Mouse (Mus musculus) embryonic stem cell, embryonic (primary cell): ENCODE data around the gene Ppp4r1.

Source experiments
- CTCF ChIA-PET, 4 experiments: fragments of 300-600 bp in 2 of 4; fragments of 350-600 bp in 2 of 4; sonication (Branson Sonifier 250); formaldehyde crosslinking; loops; one replicate each; lab custom pipeline; 2022; ENCODE audit warnings: inconsistent platforms in 2 of 4; lab: Charles Lee
- POLR2A ChIA-PET, 4 experiments: fragments of 300-600 bp in 2 of 4; fragments of 350-600 bp in 2 of 4; sonication (Branson Sonifier 250); formaldehyde crosslinking; loops; one replicate each; lab custom pipeline; 2022; ENCODE audit warnings: antibody characterized with exemption in 4 of 4, inconsistent platforms in 1 of 4; lab: Charles Lee

Gene Ppp4r1

DNA sequence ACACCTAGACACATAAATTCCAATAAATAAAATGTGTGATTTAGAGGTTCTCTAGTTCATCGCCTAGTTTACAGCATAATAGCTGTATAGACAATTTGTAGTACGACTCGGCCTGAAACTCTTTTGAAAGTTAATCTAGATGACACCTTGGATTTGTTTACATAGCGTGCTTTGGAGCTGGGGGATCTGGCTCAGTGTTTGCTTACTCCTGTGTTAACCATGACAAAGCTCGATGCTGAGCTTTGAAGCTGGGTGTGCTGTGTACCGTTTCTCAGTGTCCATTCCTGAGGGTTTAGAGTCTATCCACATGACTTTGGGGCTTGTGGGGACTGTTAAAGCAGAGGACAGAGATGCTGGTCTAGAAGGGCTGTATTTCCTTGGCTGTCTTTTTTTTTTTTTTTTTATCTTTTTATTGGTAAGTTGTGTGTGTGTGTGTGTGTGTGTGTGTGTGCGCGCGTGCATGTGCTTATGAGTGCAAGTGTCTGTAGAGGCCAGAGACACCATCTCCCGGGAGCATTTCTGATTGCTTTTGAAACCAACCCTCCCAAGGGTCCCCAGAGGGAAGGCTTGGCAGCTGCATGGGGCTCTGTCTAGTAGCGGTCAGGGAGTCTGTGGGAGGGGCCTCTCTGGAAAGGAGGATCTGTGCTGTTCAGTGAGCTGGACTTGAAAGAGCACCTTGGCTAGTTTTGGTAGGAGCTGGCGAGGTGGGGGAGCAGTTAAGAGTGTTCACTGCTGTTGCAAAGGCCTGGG is 6.3 kb downstream of the Ppp4r1 start:
- POLR2A ChIA-PET: interaction anchor here (0.6 to 7.3 kb wide), 21 partner anchors 9 to 1047 kb away, joined by 3 to 50 read pairs (median 3); partner anchors contain the start of genes Vapa (in 2 of the 4) and Ppp4r1 (in 1 of the 4)

GRCm38 (mm10) chr17:65789576-65789975 is 7.2 kb downstream of the Ppp4r1 start:
- POLR2A ChIA-PET: interaction anchor here in 3 of 4 experiments (0.8 to 7.3 kb wide), 16 partner anchors 8 to 178 kb away, joined by 3 to 50 read pairs (median 3); partner anchors contain the start of genes Vapa (in 2 of the 3) and Ppp4r1 (in 1 of the 3)
- CTCF ChIA-PET: interaction anchor here in 2 of 4 experiments (0.6 to 1.3 kb wide), 7 partner anchors 10 to 343 kb away, joined by 3 to 11 read pairs (median 3); no protein-coding TSS in a partner anchor

More for the DNA sequence above, 6.3 kb downstream of the Ppp4r1 start:
- CTCF ChIA-PET: interaction anchor here in 3 of 4 experiments (0.6 to 1.3 kb wide), 8 partner anchors 8 to 343 kb away, joined by 3 to 11 read pairs (median 3); no protein-coding TSS in a partner anchor

- ChIA-PET POLR2A (interaction anchor here in 1 of 4 experiments (1.4 to 7.3 kb wide), 3 partner anchors 12 to 178 kb away, joined by 3 to 50 read pairs (median 7); partner anchors contain the start of genes Ppp4r1 and Vapa), CTCF (no interaction called here)
These were observed 8.8 kb downstream of the Ppp4r1 start for GRCm38 (mm10) chr17:65791161-65791560.

- ChIA-PET CTCF (interaction anchor here in 1 of 4 experiments (0.6 kb wide), 1 partner anchor 19 kb away, joined by 3 read pairs; no protein-coding TSS in a partner anchor), POLR2A (interaction anchor here in 1 of 4 experiments (0.9 kb wide), 1 partner anchor 14 kb away, joined by 4 read pairs; no protein-coding TSS in a partner anchor)
These were observed 11.0 kb downstream of the Ppp4r1 start for GRCm38 (mm10) chr17:65793307-65793930.

GRCm38 (mm10) chr17:65794096-65794850 is 11.9 kb downstream of the Ppp4r1 start:
- POLR2A ChIA-PET: interaction anchor here in 2 of 4 experiments (0.6 to 1.4 kb wide), 8 partner anchors 8 to 134 kb away, joined by 3 to 6 read pairs (median 3); no protein-coding TSS in a partner anchor
- CTCF ChIA-PET: interaction anchor here in 2 of 4 experiments (0.6 to 1.0 kb wide), 2 partner anchors 20 to 68 kb away, joined by 3 read pairs; no protein-coding TSS in a partner anchor

DNA sequence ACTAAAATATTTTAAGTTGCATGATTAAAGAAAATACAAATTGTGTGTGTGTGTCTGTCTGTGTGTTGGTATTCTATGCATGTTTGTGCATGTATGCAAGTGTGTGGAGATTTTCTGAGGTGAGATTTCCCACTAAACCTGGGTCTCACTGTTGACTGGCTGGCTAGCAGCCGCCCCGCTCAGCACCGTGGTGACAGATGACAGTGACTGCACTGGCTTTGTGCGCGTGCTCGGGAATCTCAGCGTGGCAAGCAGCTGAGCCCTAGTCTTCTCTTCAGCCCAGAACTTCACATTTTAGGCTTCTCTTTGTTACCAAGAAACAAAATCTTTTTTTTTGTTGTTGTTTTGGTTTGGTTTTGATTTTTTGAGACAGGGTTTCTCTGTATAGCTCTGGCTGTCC is 13.7 kb downstream of the Ppp4r1 start:
- ChIA-PET CTCF (interaction anchor here in 2 of 4 experiments (0.6 to 1.1 kb wide), 2 partner anchors 31 to 69 kb away, joined by 3 read pairs; no protein-coding TSS in a partner anchor), POLR2A (interaction anchor here in 3 of 4 experiments (0.6 to 1.2 kb wide), 4 partner anchors 10 to 266 kb away, joined by 3 read pairs; no protein-coding TSS in a partner anchor)

DNA sequence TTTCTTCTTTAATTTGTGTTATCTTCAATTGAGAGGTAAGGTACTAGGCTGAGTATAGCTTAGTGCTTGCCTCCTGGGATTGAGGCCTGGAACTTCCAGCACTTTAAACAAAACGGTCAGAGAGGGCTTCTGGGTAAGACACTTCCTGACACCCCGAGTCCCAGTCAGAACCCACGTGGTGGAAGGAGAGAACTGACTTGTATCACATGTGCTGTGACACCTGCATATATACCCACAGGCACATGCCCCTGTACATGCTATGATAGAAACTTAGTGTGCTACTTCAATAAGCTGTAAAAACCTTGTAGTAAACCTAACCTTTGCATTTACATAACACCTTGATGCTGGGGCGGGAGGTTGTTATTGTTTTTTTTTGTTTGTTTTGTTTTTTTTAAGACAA is 16.1 kb downstream of the Ppp4r1 start:
- ChIA-PET POLR2A (interaction anchor here in 1 of 4 experiments (1.0 to 2.8 kb wide), 5 partner anchors 9 to 279 kb away, joined by 3 to 13 read pairs (median 3); partner anchors contain the start of gene Ankrd12), CTCF (no interaction called here)

- CTCF ChIA-PET: no interaction called here
- POLR2A ChIA-PET: interaction anchor here in 1 of 4 experiments (0.9 to 1.5 kb wide), 2 partner anchors 10 to 46 kb away, joined by 3 read pairs; no protein-coding TSS in a partner anchor
These were observed 17.0 kb downstream of the Ppp4r1 start for GRCm38 (mm10) chr17:65799353-65799752.

- ChIA-PET POLR2A (interaction anchor here in 2 of 4 experiments (0.9 to 1.5 kb wide), 3 partner anchors 11 to 19 kb away, joined by 3 to 4 read pairs (median 3); no protein-coding TSS in a partner anchor), CTCF (interaction anchor here in 1 of 4 experiments (1.0 kb wide), 1 partner anchor 14 kb away, joined by 3 read pairs; no protein-coding TSS in a partner anchor)
These were observed 18.1 kb downstream of the Ppp4r1 start for GRCm38 (mm10) chr17:65800451-65800850.

DNA sequence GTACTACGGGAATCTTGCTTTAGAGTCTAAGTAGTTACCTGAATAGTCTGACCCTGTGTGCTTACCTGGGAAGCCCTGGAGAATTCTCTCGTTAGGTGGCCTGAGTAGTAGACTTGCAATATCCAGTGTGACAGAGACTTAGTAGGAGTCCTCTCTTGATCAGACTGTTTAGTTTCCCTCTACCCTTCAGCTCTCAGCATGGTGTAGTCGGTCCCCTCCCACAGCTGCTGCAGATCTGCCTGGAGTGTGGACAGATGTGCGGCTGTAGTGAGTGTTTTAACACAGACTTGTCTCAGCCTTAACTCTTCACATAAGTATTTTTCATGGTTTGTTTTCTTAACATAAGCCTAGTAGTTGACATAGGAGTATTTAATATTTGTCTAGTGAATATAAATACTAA is 19.7 kb downstream of the Ppp4r1 start:
- CTCF ChIA-PET: interaction anchor here in 2 of 4 experiments (0.6 to 1.1 kb wide), 2 partner anchors 61 to 228 kb away, joined by 3 to 4 read pairs; no protein-coding TSS in a partner anchor

DNA sequence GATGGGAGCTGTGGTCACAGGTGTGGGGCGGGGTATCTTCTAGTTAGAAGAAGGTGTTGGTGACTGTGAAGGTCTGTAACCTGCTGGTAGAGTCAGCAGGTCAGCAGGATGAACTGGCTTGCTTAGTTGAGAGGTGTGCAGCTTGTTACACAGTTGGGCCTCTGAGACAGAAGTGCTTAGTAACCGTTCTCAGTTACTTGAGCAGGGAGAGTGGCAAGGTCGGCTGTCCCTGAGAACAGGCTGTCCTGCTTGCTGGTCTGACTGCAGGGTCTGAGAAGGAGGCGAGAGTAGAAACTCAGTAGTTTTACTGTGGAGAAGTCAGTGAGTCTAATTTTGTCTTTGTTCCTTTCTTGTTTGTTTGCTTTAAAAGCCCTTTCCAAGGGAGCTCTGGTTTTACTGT is 23.6 kb downstream of the Ppp4r1 start:
- POLR2A ChIA-PET: interaction anchor here in 2 of 4 experiments (0.9 to 1.3 kb wide), 3 partner anchors 11 to 68 kb away, joined by 3 read pairs; no protein-coding TSS in a partner anchor
- CTCF ChIA-PET: interaction anchor here in 1 of 4 experiments (0.7 kb wide), 1 partner anchor 54 kb away, joined by 3 read pairs; no protein-coding TSS in a partner anchor

More for the DNA sequence above, 19.7 kb downstream of the Ppp4r1 start:
- POLR2A ChIA-PET: interaction anchor here in 3 of 4 experiments (0.5 to 2.3 kb wide), 5 partner anchors 10 to 1526 kb away, joined by 4 to 13 read pairs (median 5); no protein-coding TSS in a partner anchor

DNA sequence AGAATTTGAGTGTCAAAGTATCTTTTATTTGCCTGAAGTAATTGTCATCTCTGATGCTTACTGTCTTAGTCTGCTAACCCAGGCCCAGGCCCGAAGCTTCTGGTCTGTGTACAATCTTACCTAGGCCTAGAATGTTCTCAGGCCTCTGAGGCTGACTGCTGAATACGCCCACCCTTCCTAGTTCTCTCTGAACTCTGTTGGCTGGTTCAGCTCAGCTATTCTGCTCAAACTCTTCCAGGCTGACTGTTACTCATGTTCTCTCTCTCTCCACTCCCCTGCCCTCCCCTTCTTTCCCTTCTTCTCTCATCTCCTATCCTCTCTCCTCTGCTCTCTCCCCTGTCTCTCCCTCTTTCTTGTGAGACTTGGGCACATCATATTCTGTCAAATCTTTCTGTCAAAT is 24.0 kb downstream of the Ppp4r1 start:
- ChIA-PET POLR2A (interaction anchor here in 2 of 4 experiments (0.7 to 1.3 kb wide), 5 partner anchors 12 to 68 kb away, joined by 3 read pairs; no protein-coding TSS in a partner anchor), CTCF (interaction anchor here in 1 of 4 experiments (0.7 kb wide), 1 partner anchor 54 kb away, joined by 3 read pairs; no protein-coding TSS in a partner anchor)

DNA sequence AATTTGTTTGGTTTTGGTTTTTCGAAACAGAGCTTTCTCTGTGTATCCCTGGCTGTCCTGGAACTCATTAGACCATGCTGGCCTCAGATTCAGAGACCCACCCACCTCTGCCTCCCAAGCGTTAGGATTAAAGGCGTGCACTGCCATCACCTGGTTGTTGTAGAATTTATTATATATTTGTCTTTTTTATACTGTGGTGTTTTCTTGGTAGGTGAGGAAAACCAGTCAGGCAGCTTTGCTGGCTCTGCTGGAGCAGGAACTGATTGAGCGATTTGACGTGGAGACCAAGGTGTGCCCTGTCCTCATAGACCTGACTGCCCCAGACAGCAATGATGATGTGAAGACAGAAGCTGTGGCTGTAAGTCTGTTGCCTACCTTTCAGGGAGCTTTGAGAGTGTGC is 28.7 kb downstream of the Ppp4r1 start:
- CTCF ChIA-PET: interaction anchor here in 1 of 4 experiments (1.1 kb wide), 1 partner anchor 326 kb away, joined by 3 read pairs; no protein-coding TSS in a partner anchor
- POLR2A ChIA-PET: interaction anchor here in 2 of 4 experiments (0.8 to 1.5 kb wide), 3 partner anchors 10 to 198 kb away, joined by 3 to 4 read pairs (median 3); partner anchors contain the start of gene Vapa (in 1 of the 2)

DNA sequence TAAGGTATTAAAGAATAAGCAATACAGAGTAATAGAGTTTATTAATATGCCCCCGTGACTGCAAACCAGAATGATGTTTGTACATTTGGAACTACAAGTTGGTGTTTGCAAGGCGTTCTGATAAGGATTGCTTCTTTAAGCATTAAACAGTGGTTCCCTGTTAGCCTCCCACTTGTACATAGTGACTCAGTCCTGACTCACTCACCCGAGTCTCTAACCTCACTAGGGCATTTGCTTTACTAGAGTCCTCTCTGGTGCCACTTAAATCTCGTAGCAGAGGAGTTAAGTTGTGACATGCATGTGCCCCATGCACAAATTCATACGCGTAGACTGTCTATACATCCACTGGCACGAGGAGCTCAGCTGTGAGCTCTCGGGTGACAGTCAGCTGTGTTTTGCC is 31.4 kb downstream of the Ppp4r1 start:
- CTCF ChIA-PET: interaction anchor here in 1 of 4 experiments (0.6 kb wide), 1 partner anchor 25 kb away, joined by 3 read pairs; no protein-coding TSS in a partner anchor
- POLR2A ChIA-PET: no interaction called here

DNA sequence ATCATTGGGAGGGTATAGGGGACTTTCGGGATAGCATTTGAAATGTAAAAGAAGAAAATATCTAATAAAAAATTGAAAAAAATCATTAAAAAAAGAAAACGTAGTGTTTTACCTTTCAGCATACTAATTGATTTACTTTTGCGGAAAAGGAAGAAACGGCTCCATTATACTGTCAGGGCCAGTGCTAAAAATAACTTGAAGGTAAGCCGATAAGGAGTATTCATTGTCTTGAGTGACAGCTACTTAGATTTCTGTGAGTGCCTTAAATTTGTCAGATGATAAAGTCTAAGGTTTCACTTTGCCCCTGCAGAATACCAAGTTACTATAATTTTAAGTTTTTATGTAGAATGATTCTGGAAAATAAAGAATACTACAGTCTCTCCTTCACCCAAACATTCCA is 37.8 kb downstream of the Ppp4r1 start:
- POLR2A ChIA-PET: interaction anchor here in 1 of 4 experiments (0.6 to 1.2 kb wide), 3 partner anchors 34 to 207 kb away, joined by 3 read pairs; partner anchors contain the start of gene Vapa
- CTCF ChIA-PET: no interaction called here

GRCm38 (mm10) chr17:65822423-65822822 is 40.0 kb downstream of the Ppp4r1 start:
- CTCF ChIA-PET: interaction anchor here in 2 of 4 experiments (0.6 to 1.6 kb wide), 5 partner anchors 9 to 401 kb away, joined by 3 to 5 read pairs (median 3); no protein-coding TSS in a partner anchor
- POLR2A ChIA-PET: interaction anchor here in 1 of 4 experiments (1.1 to 1.4 kb wide), 3 partner anchors 15 to 32 kb away, joined by 3 to 4 read pairs (median 3); no protein-coding TSS in a partner anchor
